Mouse (Mus musculus) cortical plate, adult 2 months (tissue): ENCODE measurements around the gene Atoh8.

Source experiments
- CTCF ChIP-seq: fragments of 200-500 bp; IDR thresholded peaks from 2 replicates; pipeline ENCODE4 v1.5.1; 2011; ENCODE audit warnings: mild to moderate bottlenecking, control low read depth, low read length; ENCODE audit not compliant: insufficient read depth; ENCODE audit errors: extremely low read depth
- POLR2A ChIP-seq: fragments of 200-500 bp; IDR thresholded peaks from 2 replicates; pipeline ENCODE4 v1.6.1; 2011; ENCODE audit warnings: mild to moderate bottlenecking, low read length, control low read depth; ENCODE audit not compliant: insufficient read depth; ENCODE audit errors: extremely low read depth

GRCm38 (mm10) chr6:72216681-72217414 lies 18.5 kb downstream of the Atoh8 start:
- TF ChIP-seq CTCF: no peak
- no peak for TF ChIP-seq POLR2A
